Mouse (Mus musculus): ENCODE data around the gene Dedd2.
A peak's percentile ranks its signal among the peaks of the same experiment; 100 is the strongest.

Gene Dedd2

GRCm38 (mm10) chr7:25246079-25246758, 25.8 kb upstream of the Dedd2 start:
- no peak for DNase-seq (ENCODE audit: low spot score in 2 of 2)

GRCm38 (mm10) chr7:25244562-25245369, 24.4 kb upstream of the Dedd2 start:
- DNase-seq (ENCODE audit: low spot score in 2 of 2) = no peak

GRCm38 (mm10) chr7:25243361-25243760, 22.9 kb upstream of the Dedd2 start:
- DNase-seq (ENCODE audit: low spot score in 2 of 2) = no peak

GRCm38 (mm10) chr7:25241062-25241461, 20.6 kb upstream of the Dedd2 start:
- no peak for DNase-seq (ENCODE audit: low spot score in 2 of 2)

GRCm38 (mm10) chr7:25240631-25241030, 20.2 kb upstream of the Dedd2 start:
- DNase-seq (ENCODE audit: low spot score in 2 of 2) = no peak

GRCm38 (mm10) chr7:25238829-25239623, 18.6 kb upstream of the Dedd2 start:
- peak; percentile 59 to 74 for DNase-seq (ENCODE audit: low spot score in 2 of 2)

- DNase-seq (ENCODE audit: low spot score in 2 of 2) = peak; percentile 78 to 85
Measured at GRCm38 (mm10) chr7:25238015-25238706, 17.7 kb upstream of the Dedd2 start.

- peak; percentile 93 to 98 for DNase-seq (ENCODE audit: low spot score in 2 of 2)
Measured at GRCm38 (mm10) chr7:25237249-25238014, 17.0 kb upstream of the Dedd2 start, which contains the start of gene Gsk3a. Gene Gsk3a (minus strand): TSS chr7:25237851.

GRCm38 (mm10) chr7:25235526-25235925, 15.1 kb upstream of the Dedd2 start:
- no peak for DNase-seq (ENCODE audit: low spot score in 2 of 2)

- DNase-seq (ENCODE audit: low spot score in 2 of 2) = no peak
Measured at GRCm38 (mm10) chr7:25233061-25233460, 12.6 kb upstream of the Dedd2 start.

GRCm38 (mm10) chr7:25232101-25232648, 11.8 kb upstream of the Dedd2 start:
- no peak for DNase-seq (ENCODE audit: low spot score in 2 of 2)

GRCm38 (mm10) chr7:25230690-25231285, 10.4 kb upstream of the Dedd2 start:
- DNase-seq (ENCODE audit: low spot score in 2 of 2) = no peak

GRCm38 (mm10) chr7:25227523-25228300, 7.3 kb upstream of the Dedd2 start:
- no peak for DNase-seq (ENCODE audit: low spot score in 2 of 2)

GRCm38 (mm10) chr7:25222275-25222967, 2.0 kb upstream of the Dedd2 start:
- no peak for DNase-seq (ENCODE audit: low spot score in 2 of 2)

GRCm38 (mm10) chr7:25221102-25221883, 878 bp upstream of the Dedd2 start, which contains the start of gene Zfp526:
Gene Zfp526 (plus strand): TSS chr7:25221425.
- DNase-seq (ENCODE audit: low spot score in 2 of 2) = peak; percentile 92 to 94

- DNase-seq (ENCODE audit: low spot score in 2 of 2) = peak; percentile 95 to 96
Measured at GRCm38 (mm10) chr7:25219756-25220456, 509 bp downstream of the Dedd2 start.

- DNase-seq (ENCODE audit: low spot score in 2 of 2) = no peak
Measured at GRCm38 (mm10) chr7:25219416-25219750, 1.0 kb downstream of the Dedd2 start.

Measured in spleen, postnatal 14 days (tissue).